Mouse (Mus musculus) neural tube, embryonic 11.5 days (tissue): ENCODE data around the gene Unc13d. TPM values are rescaled to one million over a fixed set of nuclear protein-coding genes. Genes with fewer than 3 reads are reported as not detected.
"Not testable (repeated sequence)": the region's sequence is repeated elsewhere in the genome, so short reads cannot be mapped to it uniquely, and the experiment has no call there.

Source experiments
- ATAC-seq: fragments of 200-750 bp; cut with Nextera tagmentation; 2 replicates; pipeline ENCODE4 v1.8.0; 2017; ENCODE audit warnings: moderate number of reproducible peaks, mild to moderate bottlenecking, moderate TSS enrichment, moderate library complexity; ENCODE audit not compliant: insufficient read depth, low FRiP score, low TSS enrichment
- DNase-seq: peaks from one replicate; pipeline ENCODE4 v3.0.0-alpha.2; 2015; ENCODE audit warnings: low spot score
- H3K27ac ChIP-seq: fragments of 300-500 bp; sonication (generic); 2 replicates; pipeline ENCODE4 v1.5.1; 2014; ENCODE audit warnings: low read depth, mild to moderate bottlenecking, low read length
- H3K27me3 ChIP-seq: fragments of 300-500 bp; sonication (generic); 2 replicates; pipeline ENCODE4 v1.6.1; 2014; ENCODE audit warnings: mild to moderate bottlenecking, low read length, mixed read lengths; ENCODE audit not compliant: control insufficient read depth, insufficient read depth
- H3K36me3 ChIP-seq: fragments of 300-500 bp; sonication (generic); 2 replicates; pipeline ENCODE4 v1.6.1; 2014; ENCODE audit warnings: mild to moderate bottlenecking, low read length, moderate library complexity, mixed read lengths; ENCODE audit not compliant: control insufficient read depth, insufficient read depth
- H3K4me1 ChIP-seq: fragments of 300-500 bp; sonication (generic); 2 replicates; pipeline ENCODE4 v1.6.1; 2014; ENCODE audit warnings: low read length, mixed read lengths; ENCODE audit not compliant: control insufficient read depth, insufficient read depth
- H3K4me2 ChIP-seq: fragments of 300-500 bp; sonication (generic); 2 replicates; pipeline ENCODE4 v1.6.1; 2014; ENCODE audit warnings: low read depth, mild to moderate bottlenecking, moderate library complexity
- H3K4me3 ChIP-seq: fragments of 300-500 bp; sonication (generic); 2 replicates; pipeline ENCODE4 v1.5.1; 2014; ENCODE audit warnings: low read depth, low read length
- H3K9ac ChIP-seq: fragments of 300-500 bp; sonication (generic); 2 replicates; pipeline ENCODE4 v1.6.1; 2014; ENCODE audit warnings: mild to moderate bottlenecking, low read length
- H3K9me3 ChIP-seq: fragments of 300-500 bp; sonication (generic); 2 replicates; pipeline ENCODE4 v1.6.1; 2016; ENCODE audit warnings: low read length; ENCODE audit not compliant: control insufficient read depth
- WGBS: fragments of 180-500 bp; shearing (Covaris S2); extraction: QIAGEN DNeasy Blood & Tissue Kit; methylation state at CpG from one replicate; pipeline ENCODE4 v1.1.7; 2014; 5-methylcytosine and 5-hydroxymethylcytosine counted together
- polyA plus RNA-seq: library from polyadenylated mRNA; unstranded; fragments of >200 nt; fragmentation: Nextera tagmentation; extraction: Ambion mirVana; gene quantifications from 2 replicates; pipeline ENCODE4 v1.2.1, GENCODE M21; 2014

Unc13d gene
- polyA plus RNA-seq, 1 experiment from 2014 or later = 1.3 TPM

GRCm38 (mm10) chr11:116025056-116025845, 52.5 kb downstream of the Unc13d start:
- no peak overlapping the region for H3K4me3 ChIP-seq
- no peaks in the 10 kb centered on the region for H3K36me3 ChIP-seq
- H3K4me1 ChIP-seq = peaks cover 2% of the 10 kb centered on the region; the same call in 1 of the 2 replicates
- no peak overlapping the region for H3K27ac ChIP-seq
- no peak for ATAC-seq
- H3K27me3 ChIP-seq = no peaks in the 10 kb centered on the region
- no peaks in the 10 kb centered on the region for H3K9me3 ChIP-seq
- no peak overlapping the region for H3K9ac ChIP-seq
- H3K4me2 ChIP-seq = no peak overlapping the region
- DNase-seq = no peak
- WGBS = 85% methylated on average over 3 of the region's 3 CpGs

GRCm38 (mm10) chr11:116024356-116024808, 53.4 kb downstream of the Unc13d start:
- peak; percentile 96 for ATAC-seq
- peak overlapping the region; percentile 45; the same call in 1 of the 2 replicates for H3K4me2 ChIP-seq
- peak overlapping the region; percentile 99 for H3K9ac ChIP-seq

GRCm38 (mm10) chr11:116023771-116024355, 53.9 kb downstream of the Unc13d start:
- no peaks in the 10 kb centered on the region for H3K9me3 ChIP-seq
- peak; percentile 35; the same call in 1 of the 2 replicates for ATAC-seq
- no peaks in the 10 kb centered on the region for H3K36me3 ChIP-seq
- peak overlapping the region; percentile 45 for H3K4me2 ChIP-seq
- under 1% methylated on average over 50 of the region's 57 CpGs for WGBS
- H3K27me3 ChIP-seq = no peaks in the 10 kb centered on the region
- peak; percentile 81 for DNase-seq
- peak overlapping the region; percentile 99 for H3K9ac ChIP-seq
- H3K4me3 ChIP-seq = peak overlapping the region; percentile 98
- peaks cover 2% of the 10 kb centered on the region; the same call in 1 of the 2 replicates for H3K4me1 ChIP-seq
- peak overlapping the region; percentile 99 for H3K27ac ChIP-seq

More at GRCm38 (mm10) chr11:116024356-116024808, 53.4 kb downstream of the Unc13d start:
- no peaks in the 10 kb centered on the region for H3K27me3 ChIP-seq
- H3K4me3 ChIP-seq = peak overlapping the region; percentile 98
- peak overlapping the region; percentile 99 for H3K27ac ChIP-seq
- WGBS = under 1% methylated on average over 37 of the region's 37 CpGs
- no peaks in the 10 kb centered on the region for H3K36me3 ChIP-seq
- DNase-seq = peak; percentile 97
- no peaks in the 10 kb centered on the region for H3K9me3 ChIP-seq
- peaks cover 2% of the 10 kb centered on the region; the same call in 1 of the 2 replicates for H3K4me1 ChIP-seq

GRCm38 (mm10) chr11:116023074-116023770, 54.5 kb downstream of the Unc13d start:
- H3K9me3 ChIP-seq, H3K27me3 ChIP-seq, ATAC-seq, DNase-seq, H3K4me1 ChIP-seq, H3K36me3 ChIP-seq: not testable (repeated sequence)
- peak overlapping the region; percentile 99 for H3K9ac ChIP-seq
- H3K27ac ChIP-seq = peak overlapping the region; percentile 99
- peak overlapping the region; percentile 98 for H3K4me3 ChIP-seq
- peak overlapping the region; percentile 45 for H3K4me2 ChIP-seq
- WGBS = 8% methylated on average over 18 of the region's 18 CpGs

GRCm38 (mm10) chr11:116022256-116022780, 55.4 kb downstream of the Unc13d start:
- H3K4me1 ChIP-seq = peaks cover 2% of the 10 kb centered on the region; the same call in 1 of the 2 replicates
- no peaks in the 10 kb centered on the region for H3K36me3 ChIP-seq
- 86% methylated on average over 4 of the region's 4 CpGs for WGBS
- DNase-seq (no peak), ATAC-seq (no peak)
- no peaks in the 10 kb centered on the region for H3K27me3 ChIP-seq
- H3K4me3 ChIP-seq = peak overlapping the region; percentile 19
- no peak overlapping the region for H3K27ac ChIP-seq
- H3K4me2 ChIP-seq = peak overlapping the region; percentile 44
- no peak overlapping the region for H3K9ac ChIP-seq
- H3K9me3 ChIP-seq = no peaks in the 10 kb centered on the region

GRCm38 (mm10) chr11:116021328-116022220, 56.2 kb downstream of the Unc13d start:
- H3K9me3 ChIP-seq = no peaks in the 10 kb centered on the region
- H3K4me3 ChIP-seq = peak overlapping the region; percentile 12; the same call in 1 of the 2 replicates
- H3K27me3 ChIP-seq = no peaks in the 10 kb centered on the region
- DNase-seq (no peak), ATAC-seq (no peak)
- 85% methylated on average over 6 of the region's 6 CpGs for WGBS
- no peaks in the 10 kb centered on the region for H3K36me3 ChIP-seq
- peaks cover 2% of the 10 kb centered on the region; the same call in 1 of the 2 replicates for H3K4me1 ChIP-seq
- H3K4me2 ChIP-seq = no peak overlapping the region
- H3K27ac ChIP-seq = no peak overlapping the region
- H3K9ac ChIP-seq = no peak overlapping the region

- Histone ChIP-seq H3K4me2 (no peak overlapping the region), H3K9ac (no peak overlapping the region), H3K4me1 (peaks cover 2% of the 10 kb centered on the region; the same call in 1 of the 2 replicates), H3K4me3 (no peak overlapping the region), H3K27ac (no peak overlapping the region), H3K27me3 (no peaks in the 10 kb centered on the region), H3K36me3 (no peaks in the 10 kb centered on the region), H3K9me3 (no peaks in the 10 kb centered on the region)
- ATAC-seq (no peak), DNase-seq (no peak)
- WGBS = 50% methylated on average over 1 of the region's 1 CpGs
These were observed 57.2 kb downstream of the Unc13d start for GRCm38 (mm10) chr11:116020519-116020922.
